Mouse (Mus musculus): Measurements from ENCODE around the gene Mesp1. TPM values are rescaled to one million over a fixed set of nuclear protein-coding genes. Genes with fewer than 3 reads are reported as not detected.

The Mesp1 gene
- polyA plus RNA-seq, 1 experiment from 2014 or later = 0.19 TPM

DNA sequence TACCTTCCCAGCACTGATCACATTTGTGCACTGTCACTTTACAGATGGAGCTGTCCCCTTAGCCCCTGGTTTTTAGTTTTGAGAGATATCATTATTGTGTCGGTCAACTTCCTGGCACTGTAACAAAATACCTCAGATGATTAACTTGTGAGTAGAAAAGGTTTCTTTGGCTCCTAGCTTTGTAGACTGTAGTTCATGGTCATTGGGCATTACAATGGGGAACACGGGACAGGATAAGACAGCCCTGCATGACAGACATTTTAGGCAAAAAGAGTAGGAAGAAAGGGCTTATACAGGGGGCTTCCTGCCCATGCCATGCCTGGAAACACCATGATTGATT is 11.1 kb downstream of the Mesp1 start:
- Histone ChIP-seq H3K4me1 (replicated peaks) (no peaks in the 10 kb centered on the region), H3K9me3 (no peaks in the 10 kb centered on the region), H3K36me3 (no peaks in the 10 kb centered on the region), H3K4me2 (no peak overlapping the region), H3K4me3 (no peak overlapping the region), H3K27me3 (no peaks in the 10 kb centered on the region), H3K27ac (replicated peaks) (no peak overlapping the region), H3K9ac (no peak overlapping the region)
- 67% methylated on average over 2 of the region's 2 CpGs for WGBS
- no peak for ATAC-seq (ENCODE audit: low FRiP score, low read depth)

DNA sequence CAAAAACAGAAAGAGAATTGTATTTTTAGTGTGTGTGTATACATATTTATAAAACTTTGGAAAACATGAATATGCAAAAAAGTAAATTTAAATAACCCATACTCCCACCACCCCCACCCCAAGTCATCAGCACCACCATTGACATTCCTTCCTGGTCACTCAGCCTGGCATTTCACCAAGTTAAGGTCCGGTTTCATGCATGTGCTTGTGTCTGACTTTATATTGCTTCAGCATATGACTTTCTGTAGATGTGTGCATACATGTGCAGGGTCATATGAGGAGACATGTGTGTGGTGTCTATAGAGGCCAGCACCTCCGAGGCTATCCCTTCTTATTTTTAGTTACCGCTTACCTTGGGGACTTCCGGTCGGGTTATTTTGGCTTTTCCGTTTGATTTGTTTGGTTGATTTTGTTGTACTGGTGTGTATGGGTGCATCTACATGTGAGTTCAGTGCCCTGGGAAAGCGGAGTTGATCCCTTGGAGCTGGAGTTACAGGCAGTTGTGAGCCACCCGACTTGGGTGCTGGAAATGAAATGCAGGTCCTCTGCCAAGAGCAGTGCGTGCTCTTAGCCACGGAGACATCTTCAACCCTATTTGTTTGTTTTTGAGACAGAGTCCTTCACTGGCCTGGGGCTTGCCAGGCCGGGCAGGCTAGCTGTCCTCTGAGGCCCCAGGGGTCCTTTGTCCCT is 11.6 kb downstream of the Mesp1 start:
- Histone ChIP-seq H3K27ac (replicated peaks) (no peak overlapping the region), H3K9me3 (no peaks in the 10 kb centered on the region), H3K4me2 (no peak overlapping the region), H3K4me3 (no peak overlapping the region), H3K27me3 (no peaks in the 10 kb centered on the region), H3K36me3 (no peaks in the 10 kb centered on the region), H3K4me1 (replicated peaks) (no peaks in the 10 kb centered on the region), H3K9ac (no peak overlapping the region)
- ATAC-seq (ENCODE audit: low FRiP score, low read depth) = no peak
- 81% methylated on average over 11 of the region's 11 CpGs for WGBS

DNA sequence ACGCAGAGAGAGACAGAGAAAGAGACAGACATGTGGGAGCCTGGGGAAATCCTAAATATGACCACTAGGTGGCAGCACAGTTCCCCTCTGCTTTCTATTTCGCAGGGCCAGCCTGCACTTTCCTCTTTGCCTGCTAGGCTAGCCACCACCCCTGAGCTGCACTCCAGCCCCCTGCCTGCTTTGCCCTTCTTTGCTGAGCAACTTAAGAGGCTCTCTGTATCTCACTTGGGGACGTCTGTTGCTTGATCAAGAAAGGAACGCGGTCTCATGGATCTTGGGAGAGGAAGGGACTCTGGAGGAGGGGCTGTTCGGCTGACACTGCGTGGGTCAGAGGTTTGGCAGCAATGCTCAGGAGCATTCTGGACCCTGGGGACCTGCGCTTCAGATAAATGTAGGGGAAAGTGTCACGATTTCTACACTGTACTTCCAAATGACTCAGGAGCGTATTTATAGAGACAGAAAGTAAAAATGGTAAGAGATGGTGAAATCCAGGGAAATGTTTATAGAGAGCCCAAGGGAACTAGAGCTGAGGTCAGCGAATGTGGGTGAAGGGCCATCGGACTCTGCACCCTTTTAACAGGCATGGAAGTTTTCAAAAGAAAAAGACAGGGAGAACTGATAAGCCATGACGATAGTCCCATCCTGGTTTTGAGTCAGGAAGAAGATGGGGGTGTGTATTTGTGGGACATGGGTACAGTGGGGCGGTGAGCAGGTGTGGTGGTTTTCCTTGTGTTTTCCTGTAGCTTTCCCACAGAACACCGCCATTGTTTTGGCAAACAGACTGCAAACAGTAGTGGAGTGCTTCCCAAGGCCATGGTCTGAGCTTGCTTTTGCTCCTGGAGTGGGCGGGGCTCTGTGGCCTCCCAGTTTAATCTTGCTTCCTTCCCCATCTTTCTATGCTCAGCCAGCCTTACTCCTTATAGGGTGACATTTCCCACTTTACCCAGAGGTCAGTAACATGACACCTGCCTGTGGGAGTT is 12.7 kb downstream of the Mesp1 start:
- no peaks in the 10 kb centered on the region for H3K4me1 ChIP-seq (replicated peaks)
- no peak overlapping the region for H3K27ac ChIP-seq (replicated peaks)
- no peak overlapping the region for H3K9ac ChIP-seq
- peak overlapping the region; percentile 16; the same call in 1 of the 2 replicates for H3K4me3 ChIP-seq
- WGBS = 32% methylated on average over 16 of the region's 16 CpGs
- no peaks in the 10 kb centered on the region for H3K27me3 ChIP-seq
- peak overlapping the region; percentile 48 for H3K4me2 ChIP-seq
- ATAC-seq (ENCODE audit: low FRiP score, low read depth) = peak; percentile 79
- H3K36me3 ChIP-seq = no peaks in the 10 kb centered on the region
- H3K9me3 ChIP-seq = no peaks in the 10 kb centered on the region

DNA sequence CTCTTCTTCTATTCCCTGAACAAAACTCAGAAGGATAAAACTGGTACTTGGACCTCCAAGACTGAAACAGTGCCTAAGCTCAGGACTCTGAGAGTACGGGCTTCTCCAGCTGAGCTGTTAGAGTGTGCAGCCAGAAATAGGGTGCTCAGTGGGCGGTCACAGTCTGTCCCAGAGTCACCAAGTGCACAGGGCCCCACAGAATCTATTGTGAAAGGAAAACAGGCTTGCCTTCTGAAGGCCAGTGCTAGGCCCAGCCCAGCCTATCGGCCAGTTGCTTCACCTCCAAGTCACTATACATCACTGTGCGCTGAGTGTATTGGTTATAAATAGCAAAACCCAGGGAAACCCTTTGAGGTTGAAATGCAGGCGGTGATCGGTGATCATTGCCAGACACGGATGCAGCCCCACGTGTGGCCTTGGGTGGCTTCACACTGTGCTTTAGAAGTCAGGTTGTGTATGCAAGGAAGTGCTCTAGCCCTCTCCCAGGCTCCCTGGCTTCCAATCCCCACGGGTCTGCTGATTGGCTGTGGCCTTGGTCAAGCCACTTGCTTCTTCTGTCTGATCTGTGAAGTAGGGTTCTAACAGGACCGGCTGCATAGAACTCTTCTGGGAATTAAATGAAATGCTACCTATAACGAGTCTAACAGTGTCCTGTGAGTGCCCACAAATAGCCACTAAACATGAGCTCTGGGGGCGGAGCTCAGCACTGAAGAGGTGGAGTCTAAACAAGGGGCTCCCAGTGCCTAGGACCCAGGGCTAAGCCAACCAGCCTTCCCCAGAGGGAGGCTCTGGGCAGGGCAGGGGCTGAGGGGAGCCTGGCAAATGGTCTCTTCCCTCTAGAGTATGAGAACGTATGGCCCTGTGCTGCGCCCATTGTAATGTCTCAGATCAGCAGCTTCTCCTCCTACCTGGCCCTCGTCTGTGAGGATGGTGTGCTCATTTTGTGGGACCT is 21.8 kb downstream of the Mesp1 start:
- no peaks in the 10 kb centered on the region for H3K27me3 ChIP-seq
- H3K4me3 ChIP-seq = no peak overlapping the region
- no peaks in the 10 kb centered on the region for H3K36me3 ChIP-seq
- H3K4me1 ChIP-seq (replicated peaks) = no peaks in the 10 kb centered on the region
- H3K9ac ChIP-seq = no peak overlapping the region
- no peaks in the 10 kb centered on the region for H3K9me3 ChIP-seq
- no peak for ATAC-seq (ENCODE audit: low FRiP score, low read depth)
- WGBS = 47% methylated on average over 15 of the region's 15 CpGs
- no peak overlapping the region for H3K27ac ChIP-seq (replicated peaks)
- no peak overlapping the region for H3K4me2 ChIP-seq

DNA sequence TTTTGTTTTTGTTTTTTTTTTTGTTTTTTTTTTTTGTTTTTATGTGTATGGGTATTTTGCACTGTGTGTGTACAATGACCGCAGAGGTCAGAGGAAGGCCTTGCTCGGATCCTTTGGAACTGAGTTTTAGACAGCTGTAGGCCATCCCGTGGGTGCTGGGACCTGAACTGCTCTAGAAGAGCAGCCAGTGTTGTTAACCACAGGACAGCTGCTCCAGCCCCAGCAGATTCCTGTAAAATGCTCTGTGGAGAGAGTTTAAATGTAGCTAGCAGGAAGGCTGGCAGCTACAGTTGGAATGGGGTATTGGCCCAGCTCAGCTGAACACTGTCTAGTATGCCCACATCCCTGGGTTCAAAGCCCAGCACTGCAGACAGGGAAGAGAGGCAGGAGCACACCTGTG is 23.9 kb downstream of the Mesp1 start:
- Histone ChIP-seq H3K4me1 (replicated peaks) (no peaks in the 10 kb centered on the region), H3K4me3 (no peak overlapping the region), H3K36me3 (no peaks in the 10 kb centered on the region), H3K9me3 (no peaks in the 10 kb centered on the region), H3K27me3 (no peaks in the 10 kb centered on the region), H3K4me2 (no peak overlapping the region), H3K9ac (no peak overlapping the region), H3K27ac (replicated peaks) (no peak overlapping the region)
- ATAC-seq (ENCODE audit: low FRiP score, low read depth) = no peak
- WGBS = 96% methylated on average over 3 of the region's 3 CpGs

DNA sequence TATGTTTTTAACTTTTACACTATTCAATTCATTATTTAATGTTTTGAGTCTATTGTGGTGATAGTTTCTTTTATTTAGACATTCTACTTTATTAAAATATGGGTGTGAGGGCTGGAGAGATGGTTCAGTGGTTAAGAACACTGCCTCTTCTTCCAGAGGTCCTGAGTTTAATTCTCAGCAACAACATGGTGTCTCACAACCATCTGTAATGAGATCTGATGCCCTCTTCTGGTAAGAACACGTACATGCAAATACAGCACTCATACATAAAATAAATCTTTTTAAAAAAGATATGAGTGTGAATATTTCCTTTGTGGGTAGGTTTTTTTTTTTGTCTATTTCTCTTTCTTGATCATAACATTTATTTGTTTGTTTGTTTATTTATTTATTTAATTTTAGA is 27.6 kb downstream of the Mesp1 start:
- 38% methylated on average over 1 of the region's 1 CpGs for WGBS
- H3K4me3 ChIP-seq = no peak overlapping the region
- no peak for ATAC-seq (ENCODE audit: low FRiP score, low read depth)
- no peaks in the 10 kb centered on the region for H3K4me1 ChIP-seq (replicated peaks)
- H3K9ac ChIP-seq = no peak overlapping the region
- no peaks in the 10 kb centered on the region for H3K27me3 ChIP-seq
- H3K4me2 ChIP-seq = no peak overlapping the region
- no peak overlapping the region for H3K27ac ChIP-seq (replicated peaks)
- H3K9me3 ChIP-seq = no peaks in the 10 kb centered on the region
- no peaks in the 10 kb centered on the region for H3K36me3 ChIP-seq

DNA sequence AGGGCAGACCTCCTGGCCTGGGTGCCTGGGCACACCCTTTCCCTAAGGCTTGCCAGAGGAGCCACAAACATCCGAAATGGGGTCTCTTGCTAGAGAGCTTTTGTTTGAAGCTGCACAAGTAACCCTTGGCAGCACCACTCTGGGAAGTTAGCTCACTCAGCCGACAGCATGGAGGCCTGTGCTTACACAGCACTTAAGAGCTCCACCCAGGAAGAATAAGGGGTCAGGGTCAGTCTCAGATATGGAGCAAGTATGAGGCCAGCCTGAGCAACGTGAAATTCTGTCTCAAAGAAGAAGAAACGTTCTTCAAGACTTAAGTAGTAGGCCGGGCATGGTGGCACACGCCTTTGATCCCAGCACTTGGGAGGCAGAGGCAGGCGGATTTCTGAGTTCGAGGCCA is 31.5 kb downstream of the Mesp1 start:
- Histone ChIP-seq H3K27me3 (no peaks in the 10 kb centered on the region), H3K27ac (replicated peaks) (no peak overlapping the region), H3K4me3 (no peak overlapping the region), H3K9me3 (no peaks in the 10 kb centered on the region), H3K9ac (no peak overlapping the region), H3K4me1 (replicated peaks) (no peaks in the 10 kb centered on the region), H3K4me2 (no peak overlapping the region), H3K36me3 (no peaks in the 10 kb centered on the region)
- 80% methylated on average over 8 of the region's 8 CpGs for WGBS
- ATAC-seq (ENCODE audit: low FRiP score, low read depth) = no peak

DNA sequence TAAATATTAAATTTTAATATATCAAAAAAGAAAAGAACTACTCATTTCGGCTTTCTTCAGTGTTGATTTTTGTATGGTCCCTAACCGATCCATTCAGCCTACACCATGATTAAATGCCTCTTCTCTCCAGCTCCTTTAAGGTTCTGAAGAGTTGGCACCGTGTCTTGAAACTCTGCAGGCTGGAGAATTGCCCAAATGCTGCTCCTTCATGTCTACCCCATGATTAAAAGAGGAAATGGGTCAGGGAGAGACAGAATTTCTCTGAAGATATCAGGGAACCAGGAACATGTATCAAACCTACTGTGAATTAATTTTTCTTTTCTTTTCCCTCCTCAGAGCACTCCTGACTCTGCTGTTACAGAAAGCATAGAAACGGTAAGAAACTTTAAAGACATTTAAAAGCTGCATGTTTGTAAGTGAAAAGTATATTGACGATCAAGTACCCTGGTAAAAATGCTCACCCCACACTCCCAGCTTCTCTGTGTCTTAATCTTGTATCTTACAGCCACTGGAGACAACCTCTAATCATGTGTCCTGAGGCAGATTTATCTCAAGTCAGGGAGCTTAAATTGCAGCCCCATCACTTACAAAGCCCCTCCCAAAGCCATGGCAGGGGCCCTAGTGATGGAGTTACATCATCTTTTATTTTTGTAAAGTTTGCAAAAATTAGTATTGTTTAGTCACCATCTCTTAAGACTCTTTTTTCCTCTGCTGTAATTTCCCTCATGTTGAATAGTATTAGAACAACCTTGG is 32.3 kb downstream of the Mesp1 start:
- Histone ChIP-seq H3K36me3 (no peaks in the 10 kb centered on the region), H3K4me2 (no peak overlapping the region), H3K9me3 (no peaks in the 10 kb centered on the region), H3K27ac (replicated peaks) (no peak overlapping the region), H3K4me1 (replicated peaks) (no peaks in the 10 kb centered on the region), H3K9ac (no peak overlapping the region), H3K4me3 (no peak overlapping the region), H3K27me3 (no peaks in the 10 kb centered on the region)
- WGBS = 77% methylated on average over 5 of the region's 5 CpGs
- no peak for ATAC-seq (ENCODE audit: low FRiP score, low read depth)

DNA sequence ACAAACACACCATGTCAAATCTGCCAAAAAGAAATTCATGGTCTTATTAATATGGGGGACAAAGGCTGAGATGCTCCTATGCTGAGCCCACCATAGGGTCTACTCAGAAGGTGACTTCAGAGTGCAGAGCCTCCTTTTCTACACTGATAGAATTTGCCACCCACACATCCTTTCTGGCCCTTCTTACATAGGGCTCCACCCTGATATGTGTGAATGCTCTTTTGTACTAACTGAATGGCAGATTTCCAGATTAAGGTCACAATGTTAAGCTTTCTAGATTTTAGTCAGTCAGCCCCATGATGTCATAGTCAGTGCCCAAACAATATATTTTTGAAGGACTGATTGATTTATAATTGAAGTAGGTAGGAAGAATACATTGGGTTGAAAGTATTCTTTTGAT is 33.8 kb downstream of the Mesp1 start:
- Histone ChIP-seq H3K4me2 (no peak overlapping the region), H3K9ac (no peak overlapping the region), H3K4me1 (replicated peaks) (no peaks in the 10 kb centered on the region), H3K36me3 (no peaks in the 10 kb centered on the region), H3K27me3 (no peaks in the 10 kb centered on the region), H3K9me3 (no peaks in the 10 kb centered on the region), H3K4me3 (no peak overlapping the region), H3K27ac (replicated peaks) (no peak overlapping the region)
- no peak for ATAC-seq (ENCODE audit: low FRiP score, low read depth)

DNA sequence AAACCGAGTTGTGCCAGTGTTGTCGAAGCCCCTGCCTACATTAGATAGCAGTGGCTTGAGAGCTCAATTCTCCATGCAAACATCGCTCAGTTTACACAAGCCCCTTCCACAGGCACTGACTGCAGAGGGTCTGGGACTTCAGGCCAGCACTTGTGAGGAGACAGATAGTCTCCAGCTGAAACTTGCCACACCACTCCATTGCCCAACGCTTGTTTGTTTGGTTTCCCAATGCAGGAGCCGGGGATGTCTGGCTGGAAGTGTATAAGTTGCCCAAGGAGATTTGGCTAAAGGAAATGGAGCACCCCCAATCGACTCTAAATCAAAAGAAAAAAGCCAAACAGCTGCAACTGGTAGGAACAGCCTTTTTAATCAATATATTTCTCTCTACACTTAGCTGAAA is 35.4 kb downstream of the Mesp1 start:
- Histone ChIP-seq H3K9me3 (no peaks in the 10 kb centered on the region), H3K27me3 (no peaks in the 10 kb centered on the region), H3K4me1 (replicated peaks) (no peaks in the 10 kb centered on the region), H3K4me3 (no peak overlapping the region), H3K9ac (no peak overlapping the region), H3K4me2 (no peak overlapping the region), H3K27ac (replicated peaks) (no peak overlapping the region), H3K36me3 (no peaks in the 10 kb centered on the region)
- ATAC-seq (ENCODE audit: low FRiP score, low read depth) = no peak
- WGBS = 83% methylated on average over 6 of the region's 6 CpGs

DNA sequence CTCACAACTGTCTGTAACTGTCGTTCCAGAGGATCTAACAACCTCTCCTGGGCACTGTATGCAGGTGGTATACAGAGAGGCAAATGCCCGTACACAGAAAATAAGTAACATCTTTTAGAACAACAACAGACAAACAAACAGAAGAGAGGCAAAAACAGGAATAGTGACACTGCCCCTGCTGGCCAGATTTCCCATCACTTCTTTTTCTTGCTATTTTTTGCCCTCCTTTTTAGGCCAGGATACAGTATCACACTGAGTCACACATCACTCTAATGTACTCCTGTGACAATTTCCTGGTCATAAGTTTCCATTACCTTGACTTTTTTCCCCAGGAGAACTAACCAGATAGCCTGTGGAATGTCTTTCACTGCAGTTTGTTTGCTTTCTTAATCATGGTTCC is 37.3 kb downstream of the Mesp1 start:
- Histone ChIP-seq H3K9ac (no peak overlapping the region), H3K27ac (replicated peaks) (no peak overlapping the region), H3K27me3 (no peaks in the 10 kb centered on the region), H3K4me1 (replicated peaks) (no peaks in the 10 kb centered on the region), H3K4me2 (no peak overlapping the region), H3K36me3 (no peaks in the 10 kb centered on the region), H3K9me3 (no peaks in the 10 kb centered on the region), H3K4me3 (no peak overlapping the region)
- WGBS = 48% methylated on average over 2 of the region's 2 CpGs
- no peak for ATAC-seq (ENCODE audit: low FRiP score, low read depth)
